Mouse (Mus musculus) heart, embryonic 10.5 days (tissue): ENCODE data around the gene Mars. TPM values are rescaled to one million over a fixed set of nuclear protein-coding genes. Genes with fewer than 3 reads are reported as not detected.

ENCODE experiments used
- DNase-seq: peaks from one replicate; pipeline ENCODE4 v3.0.0-alpha.2; 2017; ENCODE audit warnings: low spot score
- H3K27ac ChIP-seq: fragments of 300-500 bp; sonication (generic); 2 replicates; pipeline ENCODE4 v1.5.1; 2016; ENCODE audit warnings: mild to moderate bottlenecking
- H3K27me3 ChIP-seq: fragments of 300-500 bp; sonication (generic); 2 replicates; pipeline ENCODE4 v1.6.1; 2016; ENCODE audit warnings: mild to moderate bottlenecking; ENCODE audit not compliant: poor library complexity, insufficient read depth, severe bottlenecking
- H3K36me3 ChIP-seq: fragments of 300-500 bp; sonication (generic); 2 replicates; pipeline ENCODE4 v1.6.1; 2016; ENCODE audit warnings: mild to moderate bottlenecking, moderate library complexity
- H3K4me1 ChIP-seq: fragments of 300-500 bp; sonication (generic); 2 replicates; pipeline ENCODE4 v1.6.1; 2016; ENCODE audit warnings: mild to moderate bottlenecking
- H3K4me3 ChIP-seq: fragments of 300-500 bp; sonication (generic); 2 replicates; pipeline ENCODE4 v1.5.1; 2016; ENCODE audit warnings: mild to moderate bottlenecking, moderate library complexity
- H3K9me3 ChIP-seq: fragments of 300-500 bp; sonication (generic); 2 replicates; pipeline ENCODE4 v1.6.1; 2016; ENCODE audit warnings: mild to moderate bottlenecking, moderate library complexity
- WGBS: fragments of 180-500 bp; shearing (Covaris S2); methylation state at CpG from one replicate; pipeline ENCODE4 v1.1.7; 2016; 5-methylcytosine and 5-hydroxymethylcytosine counted together
- polyA plus RNA-seq: library from polyadenylated mRNA; unstranded; fragments of >200 nt; fragmentation: Nextera tagmentation; extraction: Ambion mirVana; gene quantifications from 2 replicates; pipeline ENCODE4 v1.2.1, GENCODE M21; 2016

The Mars gene
- polyA plus RNA-seq, 1 experiment from 2014 or later: 140 TPM

- Histone ChIP-seq H3K36me3 (peaks cover 64% of the 10 kb centered on the region), H3K4me1 (peaks cover 46% of the 10 kb centered on the region), H3K4me3 (peak overlapping the region; percentile 75; the same call in 1 of the 2 replicates), H3K9me3 (no peaks in the 10 kb centered on the region), H3K27ac (peak overlapping the region; percentile 56), H3K27me3 (no peaks in the 10 kb centered on the region)
- no peak for DNase-seq
- WGBS: 83% methylated on average over 7 of the region's 7 CpGs
These were observed 25.4 kb downstream of the Mars start for GRCm38 (mm10) chr10:127286194-127286593.

DNA sequence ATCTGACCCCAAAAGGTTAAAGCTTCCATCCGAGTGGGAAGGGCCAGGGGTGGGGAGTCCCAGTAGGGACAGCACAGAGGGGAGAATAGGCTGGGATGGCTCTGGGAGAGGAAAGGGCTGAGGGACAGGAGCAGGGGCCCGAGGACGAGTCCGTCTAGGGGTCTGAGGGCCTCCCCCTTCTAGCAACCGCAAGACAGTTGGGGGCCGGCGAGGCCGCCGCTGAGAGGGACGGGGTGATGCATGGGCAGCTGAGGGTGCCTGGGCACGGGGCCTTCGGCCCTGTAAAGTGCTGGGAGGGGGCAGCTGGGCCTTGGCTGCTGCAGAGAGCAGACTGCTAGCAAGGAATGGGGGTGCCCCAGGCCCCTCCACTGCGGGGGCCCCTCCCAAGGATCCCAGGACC lies 25.9 kb downstream of the Mars start:
- DNase-seq: no peak
- H3K27me3 ChIP-seq: no peaks in the 10 kb centered on the region
- peaks cover 70% of the 10 kb centered on the region for H3K36me3 ChIP-seq
- WGBS: 73% methylated on average over 13 of the region's 13 CpGs
- H3K9me3 ChIP-seq: no peaks in the 10 kb centered on the region
- H3K4me3 ChIP-seq: peak overlapping the region; percentile 75
- H3K4me1 ChIP-seq: peaks cover 46% of the 10 kb centered on the region
- H3K27ac ChIP-seq: peak overlapping the region; percentile 56

- Histone ChIP-seq H3K36me3 (peaks cover 77% of the 10 kb centered on the region), H3K27ac (peak overlapping the region; percentile 6; the same call in 1 of the 2 replicates), H3K4me1 (peaks cover 44% of the 10 kb centered on the region), H3K27me3 (no peaks in the 10 kb centered on the region), H3K4me3 (no peak overlapping the region), H3K9me3 (no peaks in the 10 kb centered on the region)
- 74% methylated on average over 11 of the region's 11 CpGs for WGBS
- DNase-seq: no peak
These were observed 26.7 kb downstream of the Mars start for GRCm38 (mm10) chr10:127284724-127285500.

DNA sequence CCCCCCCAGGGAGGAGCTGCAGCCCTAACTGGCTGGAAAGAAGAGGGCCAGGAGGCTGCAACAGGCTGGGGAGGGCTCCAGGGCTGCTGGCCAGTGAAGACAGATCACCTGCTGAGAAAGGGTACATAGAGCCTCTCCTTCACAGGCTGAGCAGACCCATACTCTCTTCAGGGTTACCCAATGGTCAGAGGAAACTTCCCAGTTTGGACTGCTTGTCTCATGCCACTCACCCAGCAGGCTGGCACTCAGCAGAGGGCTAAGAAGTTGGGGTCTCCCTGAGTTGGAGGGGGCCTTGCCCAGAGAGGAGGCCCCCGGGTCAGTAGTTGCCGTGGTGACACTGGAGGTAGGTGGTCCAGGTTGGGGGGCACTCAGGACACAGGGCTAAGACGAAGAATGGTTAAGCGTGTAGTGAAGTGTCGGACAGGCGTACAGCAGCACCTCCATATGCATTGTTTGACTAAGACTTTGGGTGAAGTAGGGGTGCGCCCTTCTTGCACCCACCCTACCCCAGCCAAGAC lies 27.4 kb downstream of the Mars start:
- WGBS: 91% methylated on average over 7 of the region's 7 CpGs
- Histone ChIP-seq H3K9me3 (no peaks in the 10 kb centered on the region), H3K27ac (peak overlapping the region; percentile 32; the same call in 1 of the 2 replicates), H3K27me3 (no peaks in the 10 kb centered on the region), H3K36me3 (peaks cover 85% of the 10 kb centered on the region), H3K4me1 (peaks cover 40% of the 10 kb centered on the region), H3K4me3 (no peak overlapping the region)
- no peak for DNase-seq

- Histone ChIP-seq H3K27ac (no peak overlapping the region), H3K4me1 (peaks cover 34% of the 10 kb centered on the region), H3K4me3 (no peak overlapping the region), H3K9me3 (no peaks in the 10 kb centered on the region), H3K36me3 (peaks cover 99% of the 10 kb centered on the region), H3K27me3 (no peaks in the 10 kb centered on the region)
- DNase-seq: no peak
- WGBS: 84% methylated on average over 13 of the region's 13 CpGs
These were observed 28.9 kb downstream of the Mars start for GRCm38 (mm10) chr10:127282620-127283215.

DNA sequence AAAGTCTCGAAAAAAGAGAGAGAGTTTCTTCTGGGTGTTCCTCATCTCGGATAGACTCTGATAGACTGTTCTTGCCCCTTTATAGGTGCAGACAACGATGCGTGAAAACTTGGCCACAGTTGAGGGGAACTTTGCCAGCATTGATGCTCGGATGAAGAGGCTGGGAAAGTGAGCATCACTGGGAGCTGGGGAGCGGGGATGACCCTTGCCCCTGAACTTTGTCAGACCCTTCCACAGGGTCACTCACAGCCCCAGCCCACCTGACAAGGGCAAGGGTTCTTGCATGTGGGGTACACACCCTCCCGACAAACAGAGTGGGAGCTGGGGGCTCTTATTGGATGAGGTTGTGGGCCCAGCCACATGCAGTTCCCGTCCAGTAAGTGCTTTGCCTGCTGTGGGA lies 30.3 kb downstream of the Mars start:
- peaks cover 20% of the 10 kb centered on the region for H3K4me1 ChIP-seq
- DNase-seq: no peak
- 90% methylated on average over 8 of the region's 8 CpGs for WGBS
- peaks cover 100% of the 10 kb centered on the region for H3K36me3 ChIP-seq
- no peak overlapping the region for H3K27ac ChIP-seq
- H3K27me3 ChIP-seq: no peaks in the 10 kb centered on the region
- H3K4me3 ChIP-seq: no peak overlapping the region
- H3K9me3 ChIP-seq: no peaks in the 10 kb centered on the region

GRCm38 (mm10) chr10:127279730-127280129 lies 31.9 kb downstream of the Mars start:
- no peak overlapping the region for H3K27ac ChIP-seq
- H3K9me3 ChIP-seq: no peaks in the 10 kb centered on the region
- peaks cover 100% of the 10 kb centered on the region for H3K36me3 ChIP-seq
- peaks cover 5% of the 10 kb centered on the region for H3K4me1 ChIP-seq
- no peak overlapping the region for H3K4me3 ChIP-seq
- no peak for DNase-seq
- H3K27me3 ChIP-seq: no peaks in the 10 kb centered on the region
- 89% methylated on average over 2 of the region's 2 CpGs for WGBS

DNA sequence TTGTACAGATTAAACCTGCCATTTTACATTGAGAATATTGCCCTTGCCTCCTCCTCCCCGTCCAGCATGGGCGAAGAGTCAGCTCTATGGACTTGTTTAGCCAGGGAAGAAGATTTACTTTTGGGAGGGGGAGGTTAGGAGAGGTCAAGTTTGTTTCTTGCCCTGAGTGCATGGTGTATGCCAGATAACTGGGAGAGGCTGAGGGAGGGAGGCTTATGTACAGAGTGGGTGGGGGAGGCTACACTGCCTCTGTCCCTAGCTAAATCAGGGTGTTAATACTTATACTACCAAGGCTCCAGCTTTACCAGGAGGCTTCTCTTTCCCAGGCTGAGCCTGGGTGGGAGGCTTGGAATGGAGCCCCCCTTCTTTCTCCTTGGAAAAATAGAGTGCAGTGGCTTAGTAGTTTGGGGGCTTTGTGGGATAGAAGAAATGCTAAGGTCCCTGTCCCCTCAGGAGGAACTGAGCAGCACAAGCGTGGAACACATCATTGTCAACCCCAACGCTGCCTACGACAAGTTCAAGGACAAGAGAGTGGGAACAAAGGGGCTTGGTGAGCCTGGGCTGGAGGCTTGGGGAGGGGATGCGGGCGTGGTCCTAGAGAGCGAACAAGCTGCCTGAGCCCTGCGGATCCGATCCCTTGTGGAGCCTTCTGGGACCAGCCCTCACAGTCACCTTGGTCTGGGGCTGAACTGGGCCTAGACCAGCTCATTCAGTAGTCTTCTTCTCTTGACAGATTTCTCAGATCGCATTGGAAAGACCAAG lies 37.1 kb downstream of the Mars start:
- Histone ChIP-seq H3K36me3 (peaks cover 96% of the 10 kb centered on the region), H3K4me3 (no peak overlapping the region), H3K9me3 (no peaks in the 10 kb centered on the region), H3K27me3 (no peaks in the 10 kb centered on the region), H3K27ac (no peak overlapping the region), H3K4me1 (peaks cover 16% of the 10 kb centered on the region)
- no peak for DNase-seq
- 84% methylated on average over 11 of the region's 11 CpGs for WGBS

GRCm38 (mm10) chr10:127272371-127272770 lies 39.2 kb downstream of the Mars start:
- Histone ChIP-seq H3K27me3 (no peaks in the 10 kb centered on the region), H3K27ac (no peak overlapping the region), H3K9me3 (no peaks in the 10 kb centered on the region), H3K36me3 (peaks cover 89% of the 10 kb centered on the region), H3K4me1 (peaks cover 30% of the 10 kb centered on the region), H3K4me3 (no peak overlapping the region)
- no peak for DNase-seq
- 89% methylated on average over 5 of the region's 5 CpGs for whole genome bisulfite sequencing

DNA sequence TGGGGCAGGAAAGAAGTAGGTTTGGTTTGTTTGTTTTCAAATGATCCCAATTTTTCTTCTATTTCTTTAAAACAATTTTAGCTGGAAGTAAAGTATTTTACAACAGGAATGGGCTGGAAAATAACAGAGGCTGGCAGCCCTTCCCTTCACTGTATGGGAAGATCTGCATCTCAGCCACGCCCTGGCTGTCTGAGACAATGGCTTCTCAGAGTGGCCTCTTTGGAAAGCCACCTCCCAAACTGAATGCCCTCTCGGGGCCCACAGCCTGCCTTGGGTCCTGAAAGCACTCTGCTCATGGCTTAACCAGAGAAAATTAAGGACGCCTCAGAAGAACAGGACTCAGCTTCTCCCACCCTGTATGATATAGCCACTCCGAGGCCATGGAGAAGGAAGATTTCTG lies 41.7 kb downstream of the Mars start:
- no peak for DNase-seq
- 74% methylated on average over 4 of the region's 4 CpGs for WGBS
- Histone ChIP-seq H3K27ac (no peak overlapping the region), H3K36me3 (peaks cover 64% of the 10 kb centered on the region), H3K4me3 (no peak overlapping the region), H3K9me3 (no peaks in the 10 kb centered on the region), H3K27me3 (peaks cover 2% of the 10 kb centered on the region; the same call in 1 of the 2 replicates), H3K4me1 (peaks cover 39% of the 10 kb centered on the region)

- Histone ChIP-seq H3K27ac (no peak overlapping the region), H3K27me3 (peaks cover 9% of the 10 kb centered on the region), H3K36me3 (peaks cover 55% of the 10 kb centered on the region), H3K4me1 (peaks cover 32% of the 10 kb centered on the region), H3K4me3 (no peak overlapping the region), H3K9me3 (no peaks in the 10 kb centered on the region)
- DNase-seq: no peak
- 83% methylated on average over 12 of the region's 12 CpGs for WGBS
These were observed 42.5 kb downstream of the Mars start for GRCm38 (mm10) chr10:127269036-127269435.

GRCm38 (mm10) chr10:127268401-127268800 lies 43.2 kb downstream of the Mars start:
- no peak overlapping the region for H3K4me3 ChIP-seq
- peaks cover 50% of the 10 kb centered on the region for H3K36me3 ChIP-seq
- no peak for DNase-seq
- H3K27ac ChIP-seq: no peak overlapping the region
- peaks cover 27% of the 10 kb centered on the region for H3K4me1 ChIP-seq
- WGBS: 63% methylated on average over 5 of the region's 5 CpGs
- no peaks in the 10 kb centered on the region for H3K9me3 ChIP-seq
- H3K27me3 ChIP-seq: peaks cover 15% of the 10 kb centered on the region

- 75% methylated on average over 5 of the region's 5 CpGs for WGBS
- H3K4me3 ChIP-seq: peak overlapping the region; percentile 99
- H3K4me1 ChIP-seq: peaks cover 32% of the 10 kb centered on the region
- no peaks in the 10 kb centered on the region for H3K9me3 ChIP-seq
- H3K36me3 ChIP-seq: peaks cover 39% of the 10 kb centered on the region
- DNase-seq: no peak
- H3K27ac ChIP-seq: peak overlapping the region; percentile 99; the same call in 1 of the 2 replicates
- H3K27me3 ChIP-seq: peaks cover 25% of the 10 kb centered on the region
These were observed 44.3 kb downstream of the Mars start for GRCm38 (mm10) chr10:127267318-127267717.
